Mouse (Mus musculus) forebrain, postnatal 0 days (tissue): Measurements from ENCODE around the gene Pex13. TPM values are rescaled to one million over a fixed set of nuclear protein-coding genes. Genes with fewer than 3 reads are reported as not detected.

Experiments
- ATAC-seq: fragments of 200-750 bp; cut with Nextera tagmentation; 2 replicates; pipeline ENCODE4 v1.8.0; 2017; ENCODE audit warnings: mild to moderate bottlenecking, moderate library complexity
- DNase-seq: peaks from one replicate; pipeline ENCODE4 v3.0.0-alpha.2; 2015
- H3K27ac ChIP-seq: fragments of 300-500 bp; sonication (generic); 2 replicates; pipeline ENCODE4 v1.5.1; 2014; ENCODE audit warnings: low read depth, mild to moderate bottlenecking, antibody characterized with exemption, low read length, moderate library complexity, mixed read lengths
- H3K27me3 ChIP-seq: fragments of 300-500 bp; sonication (generic); 2 replicates; pipeline ENCODE4 v1.6.1; 2014; ENCODE audit warnings: mild to moderate bottlenecking, low read length, mixed read lengths; ENCODE audit not compliant: insufficient read depth
- H3K36me3 ChIP-seq: fragments of 300-500 bp; sonication (generic); 2 replicates; pipeline ENCODE4 v1.6.1; 2014; ENCODE audit warnings: mild to moderate bottlenecking, moderate library complexity; ENCODE audit not compliant: insufficient read depth
- H3K4me1 ChIP-seq: fragments of 300-500 bp; sonication (generic); 2 replicates; pipeline ENCODE4 v1.6.1; 2014; ENCODE audit warnings: antibody characterized with exemption; ENCODE audit not compliant: insufficient read depth
- H3K4me2 ChIP-seq: fragments of 300-500 bp; sonication (generic); 2 replicates; pipeline ENCODE4 v1.6.1; 2014; ENCODE audit warnings: low read depth, mild to moderate bottlenecking, moderate library complexity
- H3K4me3 ChIP-seq: fragments of 300-500 bp; sonication (generic); 2 replicates; pipeline ENCODE4 v1.5.1; 2014; ENCODE audit warnings: low read depth, low read length, mixed read lengths
- H3K9ac ChIP-seq: fragments of 300-500 bp; sonication (generic); 2 replicates; pipeline ENCODE4 v1.6.1; 2014; ENCODE audit warnings: mild to moderate bottlenecking
- H3K9me3 ChIP-seq: fragments of 300-500 bp; sonication (generic); 2 replicates; pipeline ENCODE4 v1.6.1; 2016; ENCODE audit warnings: low read length
- CTCF ChIP-seq: sonication (generic); IDR thresholded peaks from 2 replicates; pipeline ENCODE4 v1.5.1; 2016; ENCODE audit warnings: antibody characterized with exemption, control low read depth, low read depth
- WGBS: fragments of 180-500 bp; shearing (Covaris S2); extraction: QIAGEN DNeasy Blood & Tissue Kit; methylation state at CpG from one replicate; pipeline ENCODE4 v1.1.7; 2014; 5-methylcytosine and 5-hydroxymethylcytosine counted together
- polyA plus RNA-seq: library from polyadenylated mRNA; unstranded; fragments of >200 nt; fragmentation: Nextera tagmentation; extraction: Ambion mirVana; gene quantifications from 2 replicates; pipeline ENCODE4 v1.2.1, GENCODE M21; 2015
- total RNA-seq: library from RNA; depleted of rRNA; stranded (reverse); fragments of >200 nt; gene quantifications from 2 replicates; pipeline ENCODE4 v1.2.3, GENCODE M21; 2014; rRNA removed

Gene Pex13
- total RNA-seq (23.5 and 25.1 TPM in 2 replicates), polyA plus RNA-seq (24.9 and 26.0 TPM in 2 replicates)

GRCm38 (mm10) chr11:23665798-23666501, at the start of gene Pex13:
TSS of gene Pex13 (minus strand) at chr11:23665959.
- ATAC-seq: peak; percentile 97
- under 1% methylated on average over 48 of the region's 49 CpGs for WGBS
- peak; percentile 97 for DNase-seq
- H3K4me2 ChIP-seq: peak within 1 kb of the TSS; percentile 65
- H3K27me3 ChIP-seq: no peaks in the 10 kb centered on the region
- TF ChIP-seq CTCF: no peak
- H3K36me3 ChIP-seq: no peaks in the 10 kb centered on the region
- peak within 1 kb of the TSS; percentile 82 for H3K9ac ChIP-seq
- peak within 1 kb of the TSS; percentile 98 for H3K27ac ChIP-seq
- H3K4me3 ChIP-seq: peak within 1 kb of the TSS; percentile 97
- H3K4me1 ChIP-seq: peaks cover 5% of the 10 kb centered on the region; the same call in 1 of the 2 replicates
- no peaks in the 10 kb centered on the region for H3K9me3 ChIP-seq

- TF ChIP-seq CTCF: no peak
- no peaks in the 10 kb centered on the region for H3K27me3 ChIP-seq
- H3K9me3 ChIP-seq: no peaks in the 10 kb centered on the region
- H3K4me3 ChIP-seq: no peak overlapping the region
- H3K4me1 ChIP-seq: no peaks in the 10 kb centered on the region
- H3K9ac ChIP-seq: no peak overlapping the region
- no peak for ATAC-seq
- 79% methylated on average over 3 of the region's 3 CpGs for WGBS
- H3K27ac ChIP-seq: no peak overlapping the region
- H3K4me2 ChIP-seq: no peak overlapping the region
- no peak for DNase-seq
- H3K36me3 ChIP-seq: peaks cover 67% of the 10 kb centered on the region
Observed at GRCm38 (mm10) chr11:23712299-23712698, 46.5 kb upstream of the Pex13 start.

- 79% methylated on average over 7 of the region's 7 CpGs for WGBS
- Histone ChIP-seq H3K36me3 (peaks cover 25% of the 10 kb centered on the region), H3K9me3 (no peaks in the 10 kb centered on the region), H3K4me3 (no peak overlapping the region), H3K27me3 (no peaks in the 10 kb centered on the region), H3K27ac (no peak overlapping the region), H3K9ac (no peak overlapping the region), H3K4me1 (no peaks in the 10 kb centered on the region), H3K4me2 (no peak overlapping the region)
- ATAC-seq: no peak
- no peak for DNase-seq
- TF ChIP-seq CTCF: no peak
Observed at GRCm38 (mm10) chr11:23704604-23705294, 39.0 kb upstream of the Pex13 start.

GRCm38 (mm10) chr11:23701831-23702230, 36.1 kb upstream of the Pex13 start:
- Histone ChIP-seq H3K4me1 (no peaks in the 10 kb centered on the region), H3K4me3 (no peak overlapping the region), H3K36me3 (peaks cover 8% of the 10 kb centered on the region), H3K9me3 (no peaks in the 10 kb centered on the region), H3K9ac (no peak overlapping the region), H3K27ac (no peak overlapping the region), H3K27me3 (no peaks in the 10 kb centered on the region), H3K4me2 (no peak overlapping the region)
- DNase-seq (no peak), ATAC-seq (no peak)
- no peak for TF ChIP-seq CTCF
- WGBS: 93% methylated on average over 3 of the region's 3 CpGs

GRCm38 (mm10) chr11:23699414-23700095, 33.8 kb upstream of the Pex13 start:
- Histone ChIP-seq H3K4me3 (no peak overlapping the region), H3K27me3 (no peaks in the 10 kb centered on the region), H3K4me2 (no peak overlapping the region), H3K4me1 (no peaks in the 10 kb centered on the region), H3K9ac (no peak overlapping the region), H3K27ac (no peak overlapping the region), H3K9me3 (no peaks in the 10 kb centered on the region), H3K36me3 (peaks cover 6% of the 10 kb centered on the region)
- WGBS: 45% methylated on average over 3 of the region's 3 CpGs
- no peak for DNase-seq
- TF ChIP-seq CTCF: no peak
- ATAC-seq: no peak

GRCm38 (mm10) chr11:23698526-23698925, 32.8 kb upstream of the Pex13 start:
- Histone ChIP-seq H3K36me3 (peaks cover 4% of the 10 kb centered on the region; the same call in 1 of the 2 replicates), H3K4me2 (no peak overlapping the region), H3K4me3 (no peak overlapping the region), H3K9ac (no peak overlapping the region), H3K9me3 (no peaks in the 10 kb centered on the region), H3K27me3 (no peaks in the 10 kb centered on the region), H3K4me1 (no peaks in the 10 kb centered on the region), H3K27ac (no peak overlapping the region)
- TF ChIP-seq CTCF: no peak
- ATAC-seq (no peak), DNase-seq (no peak)
- 57% methylated on average over 2 of the region's 2 CpGs for WGBS
